Mouse (Mus musculus): ENCODE measurements around the gene Rasl11a.
"Not testable (repeated sequence)": the region's sequence is repeated elsewhere in the genome, so short reads cannot be mapped to it uniquely, and the experiment has no call there.

Gene Rasl11a

DNA sequence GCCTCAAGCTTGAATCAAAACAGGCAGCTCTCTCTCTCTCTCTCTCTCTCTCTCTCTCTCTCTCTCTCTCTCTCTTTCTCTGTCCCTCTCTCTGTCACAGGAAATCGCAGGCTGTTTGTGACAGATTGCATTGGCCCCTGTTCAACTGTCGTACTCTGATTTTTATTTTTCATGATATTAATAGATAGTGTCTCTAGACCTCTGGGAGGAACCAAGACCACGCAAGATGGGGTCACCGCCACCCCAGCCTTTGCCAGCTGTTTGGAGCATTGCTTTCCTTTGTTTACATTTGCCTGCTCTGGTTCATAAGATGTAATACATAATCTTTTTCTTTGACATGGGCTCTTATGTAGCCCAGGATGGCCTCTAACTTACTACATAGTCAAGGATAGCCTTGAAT is 2.9 kb upstream of the Rasl11a start:
- no peak for DNase-seq (ENCODE audit: low read depth, low spot score)

DNA sequence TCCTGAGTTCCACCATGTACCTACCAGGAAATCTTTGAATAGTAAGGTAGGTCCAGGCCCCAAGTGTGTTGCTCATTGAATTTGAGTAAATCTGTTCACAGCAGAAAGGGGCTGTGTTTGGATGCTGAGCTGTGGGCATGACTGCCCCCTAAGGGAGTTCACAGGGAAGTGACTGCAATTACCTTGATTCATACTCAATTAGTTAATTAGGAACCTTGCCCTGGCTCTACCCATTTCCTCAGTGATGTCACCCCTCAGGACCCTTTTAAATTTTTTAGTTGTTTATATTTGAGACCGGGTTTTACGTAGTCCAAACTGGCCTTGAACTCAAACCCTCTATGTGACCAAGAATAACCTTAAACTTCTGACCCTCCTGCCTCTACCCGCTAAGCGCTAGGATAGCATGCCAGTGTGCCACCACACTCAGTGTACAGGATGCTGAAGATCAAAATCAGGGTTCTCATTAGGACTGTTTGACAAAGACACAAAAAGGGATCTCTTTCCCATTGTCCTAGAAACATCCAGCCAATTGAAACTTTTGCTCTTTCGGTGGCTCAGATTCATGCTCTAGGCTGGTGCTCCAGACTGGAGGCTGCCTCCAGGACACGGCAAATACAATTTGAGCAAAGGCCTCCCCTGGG is 450 bp upstream of the Rasl11a start:
- DNase-seq (ENCODE audit: low read depth, low spot score) = no peak

GRCm38 (mm10) chr5:146846489-146846888 is 1.6 kb downstream of the Rasl11a start:
- DNase-seq (ENCODE audit: low read depth, low spot score) = no peak

- no peak for DNase-seq (ENCODE audit: low read depth, low spot score)
Observed at GRCm38 (mm10) chr5:146848936-146849582, 4.2 kb downstream of the Rasl11a start.

GRCm38 (mm10) chr5:146856106-146856505 is 11.2 kb downstream of the Rasl11a start:
- no peak for DNase-seq (ENCODE audit: low read depth, low spot score)

GRCm38 (mm10) chr5:146857620-146858019 is 12.7 kb downstream of the Rasl11a start:
- no peak for DNase-seq (ENCODE audit: low read depth, low spot score)

- DNase-seq (ENCODE audit: low read depth, low spot score) = no peak
Observed at GRCm38 (mm10) chr5:146858772-146859171, 13.9 kb downstream of the Rasl11a start.

GRCm38 (mm10) chr5:146859246-146859645 is 14.4 kb downstream of the Rasl11a start:
- no peak for DNase-seq (ENCODE audit: low read depth, low spot score)

- DNase-seq (ENCODE audit: low read depth, low spot score) = no peak
Observed at GRCm38 (mm10) chr5:146860222-146860998, 15.5 kb downstream of the Rasl11a start.

GRCm38 (mm10) chr5:146861588-146861987 is 16.7 kb downstream of the Rasl11a start:
- no peak for DNase-seq (ENCODE audit: low read depth, low spot score)

DNA sequence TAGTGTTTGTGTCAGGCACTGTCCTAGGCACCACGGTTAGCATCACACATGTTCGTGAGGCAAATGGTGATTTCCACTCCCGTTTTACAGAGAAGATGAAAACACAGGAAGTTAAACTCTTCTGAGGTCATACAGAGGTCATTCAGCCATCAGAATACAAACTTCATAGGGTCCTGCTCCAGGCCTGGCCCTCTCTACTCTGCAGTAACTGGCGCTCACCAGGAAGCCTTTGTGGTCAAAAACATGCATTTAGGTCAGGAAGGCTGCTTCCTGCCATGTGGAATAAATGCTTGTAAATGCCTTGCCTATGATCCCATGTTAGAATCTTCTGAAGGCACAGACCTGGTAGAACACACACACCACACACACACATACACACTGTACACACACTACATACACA is 20.6 kb downstream of the Rasl11a start:
- DNase-seq (ENCODE audit: low read depth, low spot score) = no peak

DNA sequence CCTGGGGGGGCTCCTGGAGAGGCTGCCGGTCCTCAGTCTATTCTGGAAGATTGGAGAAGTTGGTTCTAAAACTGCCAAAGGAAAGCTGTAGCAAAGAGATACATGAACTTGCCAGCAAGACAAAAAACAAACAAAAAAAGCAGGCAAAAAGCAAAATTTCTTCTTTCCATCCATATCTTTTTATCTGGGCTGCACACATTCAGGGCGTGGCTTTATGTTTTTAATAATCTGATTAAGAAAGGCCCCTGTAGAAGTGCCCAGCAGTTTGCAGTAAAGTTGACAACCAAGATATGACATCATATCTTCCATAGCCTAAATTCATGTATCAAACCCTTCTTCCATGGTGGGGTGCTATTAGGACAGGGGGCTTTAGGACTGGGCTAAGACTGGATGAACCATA is 21.4 kb downstream of the Rasl11a start:
- DNase-seq (ENCODE audit: low read depth, low spot score) = no peak

GRCm38 (mm10) chr5:146867246-146867945 is 22.5 kb downstream of the Rasl11a start:
- DNase-seq (ENCODE audit: low read depth, low spot score) = peak; percentile 12

DNA sequence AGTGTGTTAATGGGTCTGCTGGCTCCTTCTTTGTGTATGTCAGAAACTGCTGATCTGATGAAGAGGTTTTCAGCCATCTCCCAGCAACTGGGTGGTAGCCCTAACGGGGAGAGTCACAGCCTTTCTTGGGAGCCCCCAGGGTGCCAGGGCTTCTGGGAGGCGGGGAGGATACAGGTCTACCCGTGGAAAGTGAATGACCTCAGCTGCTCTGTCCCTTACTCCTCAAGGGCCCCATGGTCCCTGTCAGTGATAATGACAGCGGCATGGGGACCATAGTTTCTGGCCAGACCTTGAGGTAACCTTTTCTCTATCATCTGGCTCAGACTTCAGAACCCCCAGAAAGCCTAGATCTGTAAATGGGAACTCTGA is 23.1 kb downstream of the Rasl11a start:
- no peak for DNase-seq (ENCODE audit: low read depth, low spot score)

DNA sequence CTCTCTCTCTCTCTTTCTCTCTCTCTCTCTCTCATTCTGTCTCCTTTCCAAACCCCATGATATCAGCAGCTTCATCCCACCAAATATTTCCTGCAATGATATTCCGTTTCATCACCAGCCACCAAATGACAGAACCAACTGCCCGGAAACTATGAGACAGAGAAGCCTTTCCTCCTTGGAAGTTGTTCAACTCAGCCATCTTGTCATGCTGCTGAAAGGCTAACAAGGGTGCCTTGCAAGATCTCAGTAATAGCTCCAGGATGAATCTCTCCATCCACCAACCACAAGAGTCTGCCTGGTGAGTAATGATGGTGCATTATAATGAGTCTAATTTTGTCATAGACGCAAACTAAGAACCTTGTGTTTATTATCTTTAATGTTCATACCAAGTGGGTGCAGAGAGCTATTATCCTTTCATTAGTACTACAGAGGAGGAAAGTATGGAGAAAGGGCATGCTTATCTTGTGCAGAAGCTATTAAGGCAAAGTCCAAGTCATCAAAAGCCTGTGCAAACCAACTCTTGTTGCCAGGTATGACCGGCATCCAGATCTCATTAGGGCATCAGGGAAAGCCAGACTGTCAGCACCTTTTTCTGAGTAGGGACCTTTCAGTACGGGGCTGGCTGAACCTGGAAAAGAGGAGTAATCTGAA is 28.2 kb downstream of the Rasl11a start:
- DNase-seq (ENCODE audit: low read depth, low spot score) = no peak

DNA sequence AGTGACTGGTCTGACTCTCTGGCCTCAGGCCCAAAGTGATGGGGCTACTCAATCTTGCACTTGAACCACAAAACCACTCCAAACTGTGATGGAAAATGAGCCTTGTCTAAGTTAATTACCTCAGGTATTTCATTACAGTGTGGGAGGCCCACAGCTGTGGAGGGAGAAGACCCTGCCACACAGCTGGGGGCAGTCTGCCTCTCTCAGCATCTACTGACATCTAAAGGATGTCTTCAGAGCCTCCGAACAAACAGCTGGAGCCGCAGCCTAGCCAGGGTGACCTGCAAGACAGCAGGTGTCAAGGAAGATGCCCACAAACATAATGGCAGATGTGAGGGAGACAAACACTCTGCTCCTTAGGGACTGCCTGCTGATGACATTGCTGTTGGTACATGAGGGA is 31.2 kb downstream of the Rasl11a start:
- DNase-seq (ENCODE audit: low read depth, low spot score) = no peak

GRCm38 (mm10) chr5:146877882-146878281 is 33.0 kb downstream of the Rasl11a start:
- DNase-seq (ENCODE audit: low read depth, low spot score) = not testable (repeated sequence)

- DNase-seq (ENCODE audit: low read depth, low spot score) = no peak
Observed at GRCm38 (mm10) chr5:146882261-146882660, 37.4 kb downstream of the Rasl11a start.

DNA sequence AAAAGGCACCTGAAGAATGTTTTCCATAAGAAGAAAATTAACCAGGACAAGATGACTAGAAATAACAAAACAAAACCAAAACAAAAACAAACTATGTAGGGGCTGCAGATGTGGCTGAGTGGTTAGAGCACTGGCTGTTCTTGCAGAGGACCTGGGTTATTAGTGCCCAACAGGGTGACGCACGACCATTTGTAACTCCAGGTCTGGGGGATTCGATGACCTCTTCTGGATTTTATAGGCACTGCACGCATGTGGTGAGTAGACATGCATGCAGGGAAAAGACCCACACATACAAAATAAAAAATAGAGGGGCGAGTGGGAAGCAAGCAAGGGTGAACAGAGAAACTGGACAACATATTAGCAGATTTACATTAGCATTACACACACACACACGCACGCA is 38.2 kb downstream of the Rasl11a start:
- DNase-seq (ENCODE audit: low read depth, low spot score) = no peak

GRCm38 (mm10) chr5:146883486-146884272 is 38.8 kb downstream of the Rasl11a start:
- DNase-seq (ENCODE audit: low read depth, low spot score) = no peak

GRCm38 (mm10) chr5:146891127-146891526 is 46.3 kb downstream of the Rasl11a start:
- peak; percentile 53 for DNase-seq (ENCODE audit: low read depth, low spot score)

All from mesoderm, embryonic 11.5 days (tissue).